Mouse (Mus musculus): Measurements from ENCODE around the gene Cst6. TPM values are rescaled to one million over a fixed set of nuclear protein-coding genes. Genes with fewer than 3 reads are reported as not detected.
A peak's percentile ranks its signal among the peaks of the same experiment; 100 is the strongest.

The Cst6 gene
- polyA plus RNA-seq, 1 experiment from 2014 or later: 15.9 TPM

GRCm38 (mm10) chr19:5345297-5346131 lies 3.9 kb downstream of the Cst6 start:
- Histone ChIP-seq H3K27ac (no peak overlapping the region), H3K4me2 (replicated peaks) (no peak overlapping the region), H3K9ac (no peak overlapping the region), H3K4me3 (replicated peaks) (no peak overlapping the region), H3K27me3 (replicated peaks) (no peaks in the 10 kb centered on the region), H3K36me3 (no peaks in the 10 kb centered on the region), H3K9me3 (no peaks in the 10 kb centered on the region), H3K4me1 (replicated peaks) (peaks cover 4% of the 10 kb centered on the region; the same call in 1 of the 2 replicates)
- ATAC-seq: no peak
- 70% methylated on average over 6 of the region's 6 CpGs for WGBS

GRCm38 (mm10) chr19:5341360-5341759 lies 8.0 kb downstream of the Cst6 start:
- no peaks in the 10 kb centered on the region for H3K4me1 ChIP-seq (replicated peaks)
- no peak overlapping the region for H3K4me3 ChIP-seq (replicated peaks)
- H3K9me3 ChIP-seq: no peaks in the 10 kb centered on the region
- 90% methylated on average over 7 of the region's 7 CpGs for WGBS
- no peaks in the 10 kb centered on the region for H3K27me3 ChIP-seq (replicated peaks)
- no peak overlapping the region for H3K4me2 ChIP-seq (replicated peaks)
- H3K9ac ChIP-seq: no peak overlapping the region
- ATAC-seq: no peak
- H3K27ac ChIP-seq: no peak overlapping the region
- H3K36me3 ChIP-seq: no peaks in the 10 kb centered on the region

DNA sequence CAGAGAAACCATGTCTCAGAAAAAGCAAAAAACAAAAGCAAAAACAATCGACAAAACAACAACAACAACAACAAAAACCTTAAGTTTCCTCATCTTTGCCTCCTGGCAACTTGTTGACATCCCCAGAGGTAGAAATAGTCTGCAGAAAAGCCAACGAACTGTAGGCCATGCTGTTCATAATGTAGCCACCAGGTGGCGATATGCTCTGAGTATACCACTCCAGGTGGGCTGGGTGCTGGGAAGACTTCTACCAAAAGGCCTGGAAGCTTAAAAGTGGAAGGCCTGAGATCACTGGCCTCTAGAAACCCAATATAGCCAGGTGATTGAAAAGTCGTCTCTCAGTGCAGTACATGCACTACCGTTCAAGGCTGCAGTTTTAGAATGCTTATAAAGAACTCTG lies 11.4 kb downstream of the Cst6 start:
- Histone ChIP-seq H3K27ac (no peak overlapping the region), H3K4me1 (replicated peaks) (no peaks in the 10 kb centered on the region), H3K4me3 (replicated peaks) (no peak overlapping the region), H3K27me3 (replicated peaks) (no peaks in the 10 kb centered on the region), H3K9me3 (no peaks in the 10 kb centered on the region), H3K4me2 (replicated peaks) (no peak overlapping the region), H3K36me3 (no peaks in the 10 kb centered on the region), H3K9ac (no peak overlapping the region)
- 20% methylated on average over 5 of the region's 5 CpGs for whole genome bisulfite sequencing
- ATAC-seq: no peak

DNA sequence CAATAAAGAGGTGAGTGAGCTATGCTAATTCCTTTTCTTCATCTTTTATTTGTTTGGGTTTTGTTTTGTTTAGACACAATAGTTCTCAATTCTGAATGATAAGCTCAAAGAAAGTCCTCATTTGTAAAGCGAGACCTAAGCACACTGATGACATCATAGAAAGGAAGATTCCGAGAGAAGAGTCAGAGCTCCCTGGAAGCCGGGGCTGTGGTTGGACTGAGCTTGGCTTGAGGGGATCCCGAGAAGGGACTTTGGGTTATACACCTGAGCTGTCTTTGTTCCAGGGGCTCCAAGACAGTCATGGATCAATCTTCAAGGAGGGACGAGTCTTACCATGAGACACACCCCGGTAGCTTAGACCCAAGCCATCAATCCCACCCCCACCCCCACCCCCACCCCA lies 13.9 kb downstream of the Cst6 start, which contains the start of gene Catsper1:
Gene Catsper1 (plus strand): TSS at position 301 of the 400 bp plus-strand sequence.
- no peaks in the 10 kb centered on the region for H3K4me1 ChIP-seq (replicated peaks)
- no peak within 1 kb of the TSS for H3K4me3 ChIP-seq (replicated peaks)
- 86% methylated on average over 6 of the region's 6 CpGs for WGBS

DNA sequence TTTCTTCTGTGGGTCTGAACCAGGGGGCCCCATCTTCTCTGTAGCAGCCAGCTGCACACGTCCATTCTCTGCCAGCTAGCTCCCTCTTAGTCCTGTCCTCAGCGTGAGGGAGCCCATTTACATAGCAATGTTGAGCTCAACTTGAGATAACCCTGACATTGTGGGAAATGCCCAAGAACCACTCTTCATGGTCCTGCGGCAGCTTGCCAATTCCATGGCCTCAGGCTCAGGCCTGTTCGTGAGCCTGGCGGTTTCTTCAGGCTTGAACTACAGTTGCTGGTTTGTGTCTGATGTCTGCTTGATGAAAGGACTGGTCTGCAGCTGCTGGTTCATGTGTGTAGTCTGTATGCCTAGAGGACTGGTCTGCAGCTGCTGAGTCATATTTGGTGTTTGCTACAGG lies 14.6 kb downstream of the Cst6 start:
- no peaks in the 10 kb centered on the region for H3K27me3 ChIP-seq (replicated peaks)
- no peaks in the 10 kb centered on the region for H3K36me3 ChIP-seq
- no peak overlapping the region for H3K9ac ChIP-seq
- no peak overlapping the region for H3K4me3 ChIP-seq (replicated peaks)
- 72% methylated on average over 5 of the region's 5 CpGs for WGBS
- no peaks in the 10 kb centered on the region for H3K4me1 ChIP-seq (replicated peaks)
- H3K4me2 ChIP-seq (replicated peaks): no peak overlapping the region
- no peak overlapping the region for H3K27ac ChIP-seq
- no peak for ATAC-seq
- no peaks in the 10 kb centered on the region for H3K9me3 ChIP-seq

More for the DNA sequence above, 13.9 kb downstream of the Cst6 start, which contains the start of gene Catsper1:
- Histone ChIP-seq H3K4me2 (replicated peaks) (no peak within 1 kb of the TSS), H3K9ac (no peak within 1 kb of the TSS), H3K27ac (no peak within 1 kb of the TSS), H3K9me3 (no peaks in the 10 kb centered on the region), H3K36me3 (no peaks in the 10 kb centered on the region), H3K27me3 (replicated peaks) (no peaks in the 10 kb centered on the region)
- no peak for ATAC-seq

GRCm38 (mm10) chr19:5327970-5328369 lies 21.4 kb downstream of the Cst6 start:
- 71% methylated on average over 19 of the region's 19 CpGs for WGBS
- Histone ChIP-seq H3K4me1 (replicated peaks) (no peaks in the 10 kb centered on the region), H3K27ac (no peak overlapping the region), H3K9me3 (no peaks in the 10 kb centered on the region), H3K27me3 (replicated peaks) (no peaks in the 10 kb centered on the region), H3K4me3 (replicated peaks) (no peak overlapping the region), H3K9ac (no peak overlapping the region), H3K36me3 (no peaks in the 10 kb centered on the region), H3K4me2 (replicated peaks) (no peak overlapping the region)
- ATAC-seq: no peak

DNA sequence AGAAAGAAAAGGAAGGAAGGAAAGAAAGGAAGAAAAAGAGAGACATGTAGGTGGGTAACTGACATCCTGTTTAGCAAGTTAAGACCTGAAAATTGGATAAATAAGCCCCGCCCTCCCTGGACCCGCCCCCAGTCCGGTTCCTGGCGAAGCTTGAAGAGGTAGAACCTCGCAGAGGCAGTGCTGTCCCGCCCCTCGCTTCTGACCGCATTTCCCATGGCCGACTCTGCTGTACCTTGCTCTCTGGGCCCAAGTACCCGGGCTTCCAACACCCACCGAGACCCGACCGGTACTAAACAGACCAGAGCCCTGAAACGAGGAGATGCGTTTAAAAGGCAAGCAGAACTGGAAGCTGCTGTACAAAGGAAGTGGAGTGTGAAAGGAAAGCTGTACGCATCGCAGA lies 25.6 kb downstream of the Cst6 start:
- WGBS: 48% methylated on average over 17 of the region's 17 CpGs
- H3K4me3 ChIP-seq (replicated peaks): no peak overlapping the region
- H3K4me2 ChIP-seq (replicated peaks): no peak overlapping the region; the same call in 1 of the 2 replicates
- no peaks in the 10 kb centered on the region for H3K9me3 ChIP-seq
- no peaks in the 10 kb centered on the region for H3K27me3 ChIP-seq (replicated peaks)
- no peak overlapping the region for H3K9ac ChIP-seq
- no peak overlapping the region for H3K27ac ChIP-seq
- H3K36me3 ChIP-seq: no peaks in the 10 kb centered on the region
- no peak for ATAC-seq
- H3K4me1 ChIP-seq (replicated peaks): no peaks in the 10 kb centered on the region

- H3K9me3 ChIP-seq: no peaks in the 10 kb centered on the region
- no peak overlapping the region for H3K4me3 ChIP-seq (replicated peaks)
- no peaks in the 10 kb centered on the region for H3K27me3 ChIP-seq (replicated peaks)
- H3K4me2 ChIP-seq (replicated peaks): no peak overlapping the region
- no peak overlapping the region for H3K27ac ChIP-seq
- no peak for ATAC-seq
- no peaks in the 10 kb centered on the region for H3K4me1 ChIP-seq (replicated peaks)
- WGBS: 85% methylated on average over 8 of the region's 8 CpGs
- H3K36me3 ChIP-seq: no peaks in the 10 kb centered on the region
- H3K9ac ChIP-seq: no peak overlapping the region
These were observed 36.2 kb downstream of the Cst6 start for GRCm38 (mm10) chr19:5313189-5313588.

- 0 out of 2 replicates have a peak, but pooled peaks cover 7% of the 10 kb centered on the region for H3K27me3 ChIP-seq (replicated peaks)
- WGBS: 85% methylated on average over 7 of the region's 7 CpGs
These were observed 40.3 kb downstream of the Cst6 start for GRCm38 (mm10) chr19:5309025-5309424.

GRCm38 (mm10) chr19:5306968-5307734 lies 42.2 kb downstream of the Cst6 start:
- Histone ChIP-seq H3K4me1 (replicated peaks) (peaks cover 6% of the 10 kb centered on the region; the same call in 1 of the 2 replicates), H3K27me3 (replicated peaks) (0 out of 2 replicates have a peak, but pooled peaks cover 7% of the 10 kb centered on the region), H3K9me3 (no peaks in the 10 kb centered on the region), H3K9ac (no peak overlapping the region), H3K4me2 (replicated peaks) (peak overlapping the region; percentile 60), H3K36me3 (no peaks in the 10 kb centered on the region), H3K4me3 (replicated peaks) (peak overlapping the region; percentile 28), H3K27ac (no peak overlapping the region)
- no peak for ATAC-seq
- 36% methylated on average over 98 of the region's 98 CpGs for WGBS

More at GRCm38 (mm10) chr19:5309025-5309424, 40.3 kb downstream of the Cst6 start:
- Histone ChIP-seq H3K9me3 (no peaks in the 10 kb centered on the region), H3K9ac (no peak overlapping the region), H3K4me1 (replicated peaks) (peaks cover 6% of the 10 kb centered on the region; the same call in 1 of the 2 replicates), H3K4me3 (replicated peaks) (no peak overlapping the region), H3K27ac (no peak overlapping the region), H3K4me2 (replicated peaks) (no peak overlapping the region), H3K36me3 (no peaks in the 10 kb centered on the region)
- no peak for ATAC-seq

- ATAC-seq: no peak
- H3K4me3 ChIP-seq (replicated peaks): no peak overlapping the region
- H3K9ac ChIP-seq: no peak overlapping the region
- WGBS: 85% methylated on average over 6 of the region's 6 CpGs
- H3K27ac ChIP-seq: no peak overlapping the region
- 0 out of 2 replicates have a peak, but pooled peaks cover 7% of the 10 kb centered on the region for H3K27me3 ChIP-seq (replicated peaks)
- no peak overlapping the region for H3K4me2 ChIP-seq (replicated peaks)
- no peaks in the 10 kb centered on the region for H3K36me3 ChIP-seq
- no peaks in the 10 kb centered on the region for H3K9me3 ChIP-seq
- peaks cover 6% of the 10 kb centered on the region; the same call in 1 of the 2 replicates for H3K4me1 ChIP-seq (replicated peaks)
These were observed 43.1 kb downstream of the Cst6 start for GRCm38 (mm10) chr19:5306279-5306678.

- no peak for ATAC-seq
- 27% methylated on average over 4 of the region's 4 CpGs for WGBS
- H3K9ac ChIP-seq: no peak overlapping the region
- peaks cover 13% of the 10 kb centered on the region for H3K4me1 ChIP-seq (replicated peaks)
- no peak overlapping the region for H3K4me3 ChIP-seq (replicated peaks)
- H3K9me3 ChIP-seq: no peaks in the 10 kb centered on the region
- no peaks in the 10 kb centered on the region for H3K36me3 ChIP-seq
- H3K4me2 ChIP-seq (replicated peaks): no peak overlapping the region
- H3K27me3 ChIP-seq (replicated peaks): 0 out of 2 replicates have a peak, but pooled peaks cover 3% of the 10 kb centered on the region
- H3K27ac ChIP-seq: no peak overlapping the region
These were observed 46.9 kb downstream of the Cst6 start for GRCm38 (mm10) chr19:5302455-5302854.

Data from intestine, embryonic 15.5 days (tissue).